Mouse (Mus musculus) forebrain, postnatal 0 days (tissue): ENCODE measurements around the gene Srrm4. TPM values are rescaled to one million over a fixed set of nuclear protein-coding genes. Genes with fewer than 3 reads are reported as not detected.
A peak's percentile ranks its signal among the peaks of the same experiment; 100 is the strongest.

ENCODE experiments used
- ATAC-seq: fragments of 200-750 bp; cut with Nextera tagmentation; 2 replicates; pipeline ENCODE4 v1.8.0; 2017; ENCODE audit warnings: mild to moderate bottlenecking, moderate library complexity
- DNase-seq: peaks from one replicate; pipeline ENCODE4 v3.0.0-alpha.2; 2015
- H3K27ac ChIP-seq: fragments of 300-500 bp; sonication (generic); 2 replicates; pipeline ENCODE4 v1.5.1; 2014; ENCODE audit warnings: low read depth, mild to moderate bottlenecking, antibody characterized with exemption, low read length, moderate library complexity, mixed read lengths
- H3K27me3 ChIP-seq: fragments of 300-500 bp; sonication (generic); 2 replicates; pipeline ENCODE4 v1.6.1; 2014; ENCODE audit warnings: mild to moderate bottlenecking, low read length, mixed read lengths; ENCODE audit not compliant: insufficient read depth
- H3K36me3 ChIP-seq: fragments of 300-500 bp; sonication (generic); 2 replicates; pipeline ENCODE4 v1.6.1; 2014; ENCODE audit warnings: mild to moderate bottlenecking, moderate library complexity; ENCODE audit not compliant: insufficient read depth
- H3K4me1 ChIP-seq: fragments of 300-500 bp; sonication (generic); 2 replicates; pipeline ENCODE4 v1.6.1; 2014; ENCODE audit warnings: antibody characterized with exemption; ENCODE audit not compliant: insufficient read depth
- H3K4me2 ChIP-seq: fragments of 300-500 bp; sonication (generic); 2 replicates; pipeline ENCODE4 v1.6.1; 2014; ENCODE audit warnings: low read depth, mild to moderate bottlenecking, moderate library complexity
- H3K4me3 ChIP-seq: fragments of 300-500 bp; sonication (generic); 2 replicates; pipeline ENCODE4 v1.5.1; 2014; ENCODE audit warnings: low read depth, low read length, mixed read lengths
- H3K9ac ChIP-seq: fragments of 300-500 bp; sonication (generic); 2 replicates; pipeline ENCODE4 v1.6.1; 2014; ENCODE audit warnings: mild to moderate bottlenecking
- H3K9me3 ChIP-seq: fragments of 300-500 bp; sonication (generic); 2 replicates; pipeline ENCODE4 v1.6.1; 2016; ENCODE audit warnings: low read length
- CTCF ChIP-seq: sonication (generic); IDR thresholded peaks from 2 replicates; pipeline ENCODE4 v1.5.1; 2016; ENCODE audit warnings: antibody characterized with exemption, control low read depth, low read depth
- WGBS: fragments of 180-500 bp; shearing (Covaris S2); extraction: QIAGEN DNeasy Blood & Tissue Kit; methylation state at CpG from one replicate; pipeline ENCODE4 v1.1.7; 2014; 5-methylcytosine and 5-hydroxymethylcytosine counted together
- polyA plus RNA-seq: library from polyadenylated mRNA; unstranded; fragments of >200 nt; fragmentation: Nextera tagmentation; extraction: Ambion mirVana; gene quantifications from 2 replicates; pipeline ENCODE4 v1.2.1, GENCODE M21; 2015
- total RNA-seq: library from RNA; depleted of rRNA; stranded (reverse); fragments of >200 nt; gene quantifications from 2 replicates; pipeline ENCODE4 v1.2.3, GENCODE M21; 2014

The Srrm4 gene
- total and polyA plus RNA-seq, 2 experiments from 2014 or later: 12.7 to 16.4 TPM

- Histone ChIP-seq H3K27me3 (no peaks in the 10 kb centered on the region), H3K9ac (no peak overlapping the region), H3K4me3 (no peak overlapping the region), H3K27ac (no peak overlapping the region), H3K9me3 (no peaks in the 10 kb centered on the region), H3K36me3 (no peaks in the 10 kb centered on the region), H3K4me2 (no peak overlapping the region), H3K4me1 (peaks cover 8% of the 10 kb centered on the region; the same call in 1 of the 2 replicates)
- no peak for DNase-seq
- no peak for TF ChIP-seq CTCF
- ATAC-seq: no peak
- 88% methylated on average over 2 of the region's 2 CpGs for WGBS
Measured at GRCm38 (mm10) chr5:116568050-116568449, 23.6 kb downstream of the Srrm4 start.

- Histone ChIP-seq H3K27ac (no peak overlapping the region), H3K27me3 (no peaks in the 10 kb centered on the region), H3K36me3 (no peaks in the 10 kb centered on the region), H3K4me2 (no peak overlapping the region), H3K4me3 (no peak overlapping the region), H3K9me3 (no peaks in the 10 kb centered on the region), H3K9ac (no peak overlapping the region), H3K4me1 (peaks cover 8% of the 10 kb centered on the region; the same call in 1 of the 2 replicates)
- ATAC-seq (no peak), DNase-seq (no peak)
- 88% methylated on average over 8 of the region's 8 CpGs for WGBS
- TF ChIP-seq CTCF: no peak
Measured at GRCm38 (mm10) chr5:116567298-116567697, 24.3 kb downstream of the Srrm4 start.

GRCm38 (mm10) chr5:116566385-116567045 is 25.1 kb downstream of the Srrm4 start:
- WGBS: 39% methylated on average over 14 of the region's 14 CpGs

GRCm38 (mm10) chr5:116565573-116565972 is 26.0 kb downstream of the Srrm4 start:
- Histone ChIP-seq H3K9ac (no peak overlapping the region), H3K27me3 (no peaks in the 10 kb centered on the region), H3K4me2 (no peak overlapping the region), H3K4me1 (peaks cover 3% of the 10 kb centered on the region; the same call in 1 of the 2 replicates), H3K36me3 (no peaks in the 10 kb centered on the region), H3K9me3 (no peaks in the 10 kb centered on the region), H3K27ac (no peak overlapping the region), H3K4me3 (no peak overlapping the region)
- no peak for DNase-seq
- no peak for ATAC-seq
- TF ChIP-seq CTCF: no peak
- WGBS: 51% methylated on average over 9 of the region's 9 CpGs

More at GRCm38 (mm10) chr5:116566385-116567045, 25.1 kb downstream of the Srrm4 start:
- no peaks in the 10 kb centered on the region for H3K9me3 ChIP-seq
- DNase-seq: peak; percentile 40
- H3K36me3 ChIP-seq: no peaks in the 10 kb centered on the region
- TF ChIP-seq CTCF: no peak
- H3K4me3 ChIP-seq: no peak overlapping the region
- H3K9ac ChIP-seq: no peak overlapping the region
- no peaks in the 10 kb centered on the region for H3K27me3 ChIP-seq
- H3K27ac ChIP-seq: no peak overlapping the region
- no peak for ATAC-seq
- no peak overlapping the region for H3K4me2 ChIP-seq
- H3K4me1 ChIP-seq: peaks cover 8% of the 10 kb centered on the region; the same call in 1 of the 2 replicates

GRCm38 (mm10) chr5:116564391-116564790 is 27.2 kb downstream of the Srrm4 start:
- no peak overlapping the region for H3K9ac ChIP-seq
- no peaks in the 10 kb centered on the region for H3K9me3 ChIP-seq
- H3K4me3 ChIP-seq: no peak overlapping the region
- DNase-seq: no peak
- no peak overlapping the region for H3K27ac ChIP-seq
- no peak overlapping the region for H3K4me2 ChIP-seq
- peaks cover 3% of the 10 kb centered on the region; the same call in 1 of the 2 replicates for H3K4me1 ChIP-seq
- H3K36me3 ChIP-seq: no peaks in the 10 kb centered on the region
- no peaks in the 10 kb centered on the region for H3K27me3 ChIP-seq
- TF ChIP-seq CTCF: no peak
- no peak for ATAC-seq
- WGBS: 73% methylated on average over 3 of the region's 3 CpGs

GRCm38 (mm10) chr5:116563713-116564112 is 27.9 kb downstream of the Srrm4 start:
- no peaks in the 10 kb centered on the region for H3K27me3 ChIP-seq
- TF ChIP-seq CTCF: no peak
- 68% methylated on average over 6 of the region's 6 CpGs for WGBS
- H3K36me3 ChIP-seq: no peaks in the 10 kb centered on the region
- H3K4me2 ChIP-seq: no peak overlapping the region
- H3K4me3 ChIP-seq: no peak overlapping the region
- no peaks in the 10 kb centered on the region for H3K9me3 ChIP-seq
- ATAC-seq: no peak
- no peak overlapping the region for H3K9ac ChIP-seq
- H3K4me1 ChIP-seq: peaks cover 3% of the 10 kb centered on the region; the same call in 1 of the 2 replicates
- DNase-seq: no peak
- no peak overlapping the region for H3K27ac ChIP-seq

- TF ChIP-seq CTCF: no peak
- Histone ChIP-seq H3K9me3 (no peaks in the 10 kb centered on the region), H3K27me3 (no peaks in the 10 kb centered on the region), H3K4me1 (peaks cover 2% of the 10 kb centered on the region; the same call in 1 of the 2 replicates), H3K27ac (no peak overlapping the region), H3K4me2 (no peak overlapping the region), H3K9ac (no peak overlapping the region), H3K36me3 (no peaks in the 10 kb centered on the region), H3K4me3 (no peak overlapping the region)
- ATAC-seq (no peak), DNase-seq (no peak)
- WGBS: 74% methylated on average over 7 of the region's 7 CpGs
Measured at GRCm38 (mm10) chr5:116559091-116559490, 32.5 kb downstream of the Srrm4 start.
